Mouse (Mus musculus): Measurements from ENCODE around the gene Rhbdd1.

The Rhbdd1 gene

DNA sequence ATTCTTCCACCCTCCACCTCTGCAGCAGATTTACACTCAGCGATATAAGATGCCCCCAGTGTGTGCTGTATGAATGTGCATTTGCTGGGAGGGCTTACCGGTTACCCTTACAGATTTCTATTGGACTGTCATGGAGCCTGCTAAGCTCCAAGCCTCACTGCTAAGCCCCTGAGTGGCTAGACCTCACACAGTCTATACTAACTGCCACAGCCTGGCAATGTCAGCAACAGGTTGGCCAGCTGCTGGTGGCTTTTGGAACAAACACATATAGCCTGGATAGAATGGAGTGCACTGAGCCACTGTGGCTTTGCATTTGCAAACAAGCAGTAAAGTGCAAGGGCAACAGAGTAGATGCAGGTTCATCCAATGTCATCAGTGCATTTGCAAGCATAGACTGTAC lies 175.7 kb downstream of the Rhbdd1 start:
- no peak for DNase-seq (ENCODE audit: low spot score)
